Mouse (Mus musculus) v-Abl transformed pro-B cells (cell line): ENCODE measurements around the gene Sec1.

Experiments
- in situ Hi-C, 2 experiments: fragments of 400-800 bp; cut with MboI; formaldehyde crosslinking; loops; one replicate each; pipeline ENCODE4 v1.15.1; 2025; ENCODE audit not compliant: unreplicated experiment in 2 of 2

The Sec1 gene

GRCm38 (mm10) chr7:45697894-45698293 lies 3.7 kb upstream of the Sec1 start:
- in situ Hi-C loops = loop anchor here (10.0 to 25.0 kb wide), 2 partner anchors 236 to 243 kb away; partner anchors contain the start of genes Ftl1 (in 2 of the 2) and Bax (in 1 of the 2)

DNA sequence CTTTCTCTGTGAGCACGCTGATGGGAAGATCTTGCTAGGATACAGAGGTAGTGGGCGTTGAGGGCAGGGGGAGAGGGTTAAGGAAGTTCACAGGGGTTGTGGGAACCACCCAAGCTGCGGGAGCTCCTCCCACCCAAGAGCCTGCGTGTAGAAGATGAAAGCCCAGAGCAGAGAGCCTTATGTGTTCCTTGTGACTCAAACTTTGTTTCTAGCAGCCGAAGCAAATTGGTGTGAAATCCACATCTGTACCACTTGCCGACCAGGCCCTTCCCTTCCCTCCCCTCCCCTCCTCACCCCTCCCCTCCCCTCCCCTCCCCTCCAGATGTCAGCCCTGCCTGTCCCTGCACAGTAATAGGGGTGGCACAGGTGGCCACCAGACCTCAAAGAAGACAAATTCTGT lies 896 bp upstream of the Sec1 start:
- in situ Hi-C loops = loop anchor here (10.0 to 25.0 kb wide), 2 partner anchors 233 to 240 kb away; partner anchors contain the start of genes Ftl1 (in 2 of the 2) and Bax (in 1 of the 2)

DNA sequence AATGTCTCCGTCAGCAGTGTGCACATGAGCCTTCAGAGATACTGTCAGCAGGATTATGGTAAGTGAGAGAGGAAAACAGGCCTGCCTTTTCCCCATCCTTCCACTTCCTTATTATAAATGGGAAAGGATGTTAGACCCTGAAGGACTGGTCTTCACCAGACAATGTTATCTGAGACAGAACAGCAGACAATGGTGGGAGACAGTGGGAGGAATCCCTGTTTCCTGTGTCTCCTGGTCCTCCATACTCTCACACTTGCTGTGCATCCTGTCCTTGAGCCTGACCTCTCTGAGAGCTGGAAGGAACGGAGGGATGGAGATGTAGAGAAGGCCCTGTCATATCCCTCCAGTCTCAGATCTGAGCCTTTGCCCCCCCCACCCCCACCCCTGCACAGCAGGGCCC lies 1.8 kb downstream of the Sec1 start:
- in situ Hi-C loops = loop anchor here (10.0 to 25.0 kb wide), 2 partner anchors 230 to 238 kb away; partner anchors contain the start of genes Ftl1 (in 2 of the 2) and Bax (in 1 of the 2)

GRCm38 (mm10) chr7:45689800-45690199 lies 4.4 kb downstream of the Sec1 start:
- in situ Hi-C loops = loop anchor here (10.0 to 25.0 kb wide), 3 partner anchors 95 to 235 kb away; partner anchors contain the start of genes Ftl1 (in 2 of the 2) and Bax (in 1 of the 2)

DNA sequence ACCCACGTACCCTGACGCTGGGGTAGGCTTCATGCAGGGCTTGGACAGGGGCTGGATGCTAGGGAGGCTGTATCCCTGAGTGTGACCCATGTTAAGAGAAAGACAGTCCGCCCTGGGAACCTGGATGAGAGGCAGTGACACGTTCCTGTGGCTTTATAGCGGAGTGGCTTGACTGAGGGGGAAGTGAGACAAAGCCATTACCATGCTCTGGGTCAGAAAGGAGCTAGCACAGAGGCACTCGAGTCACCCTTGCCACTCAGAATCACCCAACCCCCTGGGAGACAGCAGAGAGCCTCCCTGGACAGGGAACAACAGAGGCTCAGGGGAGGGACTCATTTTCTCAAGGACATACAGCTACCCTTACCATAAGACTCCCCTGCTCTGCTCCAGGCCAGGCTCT lies 5.1 kb downstream of the Sec1 start:
- in situ Hi-C loops = loop anchor here (10.0 to 25.0 kb wide), 2 partner anchors 94 to 227 kb away; partner anchors contain the start of genes Bax (in 1 of the 2) and Ftl1 (in 1 of the 2)

- in situ Hi-C loops = loop anchor here (10.0 to 25.0 kb wide), 2 partner anchors 92 to 225 kb away; partner anchors contain the start of genes Bax (in 1 of the 2) and Ftl1 (in 1 of the 2)
These were observed 7.4 kb downstream of the Sec1 start for GRCm38 (mm10) chr7:45686841-45687240.

- in situ Hi-C loops = loop anchor here (10.0 to 25.0 kb wide), 2 partner anchors 91 to 224 kb away; partner anchors contain the start of genes Bax (in 1 of the 2) and Ftl1 (in 1 of the 2)
These were observed 8.4 kb downstream of the Sec1 start for GRCm38 (mm10) chr7:45685811-45686210.

DNA sequence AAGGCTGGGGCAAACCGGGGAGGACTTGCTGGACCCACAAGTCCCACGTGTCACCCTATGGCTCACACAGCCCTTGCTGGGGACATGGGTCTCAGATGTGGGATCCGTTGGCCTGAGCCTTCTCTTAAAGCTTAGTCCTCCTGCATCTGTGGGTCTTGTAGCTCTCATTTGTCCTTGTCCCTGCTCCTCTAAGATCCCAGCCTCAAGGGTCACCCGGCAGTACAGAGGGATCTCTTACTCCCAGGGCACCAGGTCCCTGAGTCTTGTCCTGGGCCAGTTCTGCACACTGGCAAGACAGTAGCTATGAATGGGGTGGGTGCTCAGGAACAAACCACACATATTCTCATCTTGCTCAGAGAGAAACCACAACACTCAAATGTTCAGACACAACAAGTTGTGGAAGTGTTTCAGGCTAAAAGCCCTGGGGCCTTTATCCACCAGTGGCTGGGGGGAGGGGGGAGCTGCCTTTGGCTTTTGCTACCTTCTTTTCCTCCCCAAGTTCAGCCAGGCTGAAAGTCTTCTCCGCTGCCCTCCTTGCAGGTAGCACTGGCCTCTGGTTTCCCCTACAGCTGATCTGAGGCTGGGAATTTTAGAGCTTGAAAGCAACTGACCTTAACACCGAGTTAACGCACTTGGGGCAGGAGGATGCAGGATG lies 10.7 kb downstream of the Sec1 start, which contains the start of gene Ntn5:
Gene Ntn5, plus strand, starts transcription at position 627 of the 655 bp plus-strand sequence.
- in situ Hi-C loops = loop anchor here (5.0 to 25.0 kb wide), 3 partner anchors 81 to 221 kb away; partner anchors contain the start of genes Bax (in 1 of the 2) and Ftl1 (in 1 of the 2)

- in situ Hi-C loops = loop anchor here (5.0 to 25.0 kb wide), 3 partner anchors 80 to 220 kb away; partner anchors contain the start of genes Bax (in 1 of the 2) and Ftl1 (in 1 of the 2)
These were observed 11.8 kb downstream of the Sec1 start for GRCm38 (mm10) chr7:45682144-45683126.

DNA sequence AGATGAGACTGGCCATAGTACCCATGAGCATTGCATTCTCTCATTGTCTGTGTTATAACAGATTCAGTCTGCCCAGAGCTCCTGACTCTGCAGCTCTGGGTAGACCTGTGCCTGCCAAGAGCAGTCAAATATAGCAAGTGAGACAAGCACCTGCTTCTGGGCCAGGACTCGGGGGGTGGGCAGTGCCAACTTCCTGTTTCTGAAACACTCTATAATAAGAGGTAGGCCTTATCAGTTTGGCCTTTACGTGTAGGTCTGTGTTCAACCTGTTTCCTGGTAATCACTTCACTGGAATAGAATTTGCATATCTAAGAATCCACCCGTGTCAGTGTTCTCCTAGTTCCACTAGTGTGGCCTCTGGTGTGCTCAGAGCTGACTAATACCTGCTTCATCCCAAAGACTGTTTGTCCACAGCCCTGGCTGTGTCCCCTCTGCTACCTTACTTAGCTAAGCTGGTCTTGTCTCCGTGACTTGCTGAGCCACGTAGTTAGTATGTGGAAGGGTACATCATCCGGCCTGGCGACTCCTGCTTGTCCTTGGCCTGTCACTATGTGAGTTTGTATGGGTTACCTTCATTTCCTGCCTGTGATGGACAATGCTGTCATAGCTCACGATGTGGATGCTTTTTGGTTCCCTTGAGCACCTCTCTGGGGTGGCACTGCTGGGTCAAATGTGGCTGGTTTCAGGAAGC lies 13.0 kb downstream of the Sec1 start:
- in situ Hi-C loops = loop anchor here (5.0 to 25.0 kb wide), 3 partner anchors 79 to 219 kb away; partner anchors contain the start of genes Bax (in 1 of the 2) and Ftl1 (in 1 of the 2)

DNA sequence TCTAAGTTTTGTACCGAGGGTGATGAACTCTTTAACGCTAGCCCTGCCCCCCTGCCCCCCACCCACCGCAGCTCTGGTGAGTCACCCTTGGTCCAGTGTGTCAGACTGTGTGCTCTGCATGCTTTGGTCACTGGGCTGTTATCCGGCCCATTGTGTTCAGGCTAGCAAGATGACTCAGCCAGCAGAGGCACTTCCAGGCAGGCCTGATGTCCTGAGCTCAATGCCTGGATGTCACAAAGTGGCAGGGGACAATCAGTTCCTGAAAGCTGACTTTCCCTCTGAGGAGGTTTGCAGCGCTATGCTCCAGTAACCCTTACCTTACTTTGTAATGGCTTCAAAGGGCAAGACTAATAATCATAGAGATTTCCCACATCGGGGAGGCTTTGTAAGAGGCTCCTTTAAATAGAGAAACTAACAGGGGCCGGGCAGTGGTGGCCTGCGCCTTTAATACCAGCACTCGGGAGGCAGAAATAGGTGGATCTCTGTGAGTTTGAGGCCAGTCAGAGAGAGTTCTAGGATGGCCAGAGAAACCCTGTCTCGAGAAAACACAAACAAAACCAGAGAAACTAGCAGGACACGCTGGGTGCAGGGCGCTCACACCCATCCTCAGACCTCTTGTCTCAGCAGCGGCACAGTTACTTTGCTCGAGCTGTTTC lies 14.1 kb downstream of the Sec1 start:
- in situ Hi-C loops = loop anchor here (5.0 to 25.0 kb wide), 3 partner anchors 78 to 218 kb away; partner anchors contain the start of genes Bax (in 1 of the 2) and Ftl1 (in 1 of the 2)

GRCm38 (mm10) chr7:45678513-45678912 lies 15.7 kb downstream of the Sec1 start:
- in situ Hi-C loops = loop anchor here in 1 of 2 experiments (25.0 kb wide), 1 partner anchor 216 kb away; the partner anchor contains the start of genes Bax and Ftl1

DNA sequence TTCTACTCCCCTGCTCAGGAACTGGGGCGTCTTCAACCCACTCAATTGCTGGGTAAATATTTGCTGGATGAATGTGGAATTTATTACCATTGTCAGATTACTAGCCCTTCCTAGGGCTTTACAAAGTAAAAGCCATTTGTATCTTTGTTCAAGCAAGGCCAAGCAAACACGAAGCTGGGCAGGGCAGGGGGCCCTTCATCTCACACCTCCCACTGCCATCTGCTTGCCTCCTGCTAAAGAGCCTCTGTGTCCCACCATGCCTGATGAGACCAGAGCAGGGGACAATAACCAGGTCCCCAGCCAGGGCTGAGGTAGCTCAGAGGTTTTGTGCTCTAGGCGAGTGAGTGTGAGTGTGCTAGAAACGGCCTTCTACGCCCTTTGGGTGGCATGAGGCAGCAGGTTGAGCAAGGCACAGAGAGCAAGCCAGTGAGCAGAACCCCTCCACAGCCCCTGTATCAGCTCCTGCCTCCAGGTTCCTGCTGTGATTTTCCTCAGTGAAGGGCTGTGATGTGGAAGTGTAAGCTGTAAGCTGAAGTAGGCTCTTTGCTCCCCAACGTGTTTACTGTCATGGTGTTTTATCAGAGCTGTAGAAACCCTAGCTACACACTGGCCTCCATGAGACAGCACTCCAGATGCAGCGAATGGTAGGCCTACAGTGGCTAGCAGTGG lies 16.4 kb downstream of the Sec1 start:
- in situ Hi-C loops = loop anchor here in 1 of 2 experiments (25.0 kb wide), 1 partner anchor 215 kb away; the partner anchor contains the start of genes Bax and Ftl1

DNA sequence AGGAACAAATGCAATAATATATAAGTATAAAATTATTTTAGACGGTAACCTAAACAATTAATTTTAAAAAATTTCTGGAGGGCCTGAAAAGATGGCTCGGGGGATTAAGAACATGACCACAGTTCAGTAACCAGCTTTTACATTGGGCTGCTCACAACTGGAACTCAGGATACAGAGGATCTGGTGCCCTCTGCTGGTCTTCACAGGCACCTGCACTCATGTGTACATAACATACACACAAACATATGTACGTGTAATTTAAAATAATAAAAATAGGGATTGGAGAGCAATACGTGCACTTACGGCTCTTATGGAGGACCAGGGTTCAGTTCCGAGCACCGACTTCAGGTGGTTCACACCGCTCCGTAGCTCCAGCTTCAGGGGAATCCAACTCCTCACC lies 25.3 kb downstream of the Sec1 start:
- in situ Hi-C loops = no loop called here

- in situ Hi-C loops = no loop called here
These were observed 26.4 kb downstream of the Sec1 start for GRCm38 (mm10) chr7:45667761-45668160.

- in situ Hi-C loops = no loop called here
These were observed 28.0 kb downstream of the Sec1 start, which contains the start of gene Fut2 for GRCm38 (mm10) chr7:45666161-45666560. Fut2 (minus strand) TSS chr7:45666394.

- in situ Hi-C loops = no loop called here
These were observed 28.7 kb downstream of the Sec1 start for GRCm38 (mm10) chr7:45665303-45666138.
